8 mouse cellular contexts compared by ENCODE assay signal in the genomic region with DNA sequence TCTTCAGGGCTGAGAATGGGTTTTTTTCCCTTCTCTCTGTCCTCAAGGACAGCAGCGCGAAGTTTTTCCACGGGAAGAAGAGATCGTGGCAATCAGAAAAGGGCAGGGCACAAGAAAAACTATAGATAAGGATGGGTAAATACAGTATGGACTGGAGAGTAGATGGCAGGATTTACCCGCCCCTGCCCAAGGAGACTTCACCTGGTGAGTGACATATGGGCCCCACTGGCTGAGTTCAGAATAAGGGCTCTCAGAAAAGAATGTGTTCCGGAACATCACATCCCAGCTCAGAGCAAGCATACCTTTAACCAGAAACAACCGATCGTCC. TPM values are rescaled to one million over a fixed set of nuclear protein-coding genes. Genes with fewer than 3 reads are reported as not detected.
A peak's percentile ranks its signal among the peaks of the same experiment; 100 is the strongest.
DNase-seq lines count a peak whose midpoint lies in the region; ATAC-seq and TF ChIP-seq lines count a peak whose summit lies in the region.

No protein-coding gene starts in this region.

- H3K4me2 ChIP-seq in forebrain, embryonic 16.5 days (ENCODE audit: low read length) = peak overlapping the region; percentile 92

- H3K4me1 ChIP-seq in heart, adult 2 months (ENCODE audit: control insufficient read depth, insufficient read depth, low read length) = peaks cover 1% of the 10 kb centered on the region
- peaks cover 17% of the 10 kb centered on the region for H3K4me1 ChIP-seq in E14TG2a.4 (replicated peaks; ENCODE audit: low read depth, low read length)
- H3K4me1 ChIP-seq in forebrain, embryonic 16.5 days (replicated peaks; ENCODE audit: control insufficient read depth, insufficient read depth, low read length) = peaks cover 18% of the 10 kb centered on the region

- no peak; the same call in 1 of the 2 replicates for ATAC-seq in forebrain, embryonic 16.5 days

- peak overlapping the region; percentile 81 for H3K9ac ChIP-seq in heart, adult 2 months (ENCODE audit: low read depth, low read length)
- H3K9ac ChIP-seq in forebrain, embryonic 16.5 days (replicated peaks; ENCODE audit: low read depth, low read length) = peak overlapping the region; percentile 86

- TF ChIP-seq POLR2A in heart, adult 2 months (IDR thresholded peaks at IDR 0.05; ENCODE audit: insufficient read depth, low read depth, low read length) = no peak

- H3K4me3 ChIP-seq in heart, adult 2 months = peak overlapping the region; percentile 70
- H3K4me3 ChIP-seq in E14TG2a.4 (replicated peaks; ENCODE audit: low read length) (peak overlapping the region; percentile 87), macrophage (ENCODE audit: inconsistent target) (peak overlapping the region; percentile 76)
- H3K4me3 ChIP-seq in forebrain, embryonic 16.5 days (replicated peaks; ENCODE audit: low read length) = peak overlapping the region; percentile 83

- under 1% methylated on average over 8 of the region's 8 CpGs for WGBS in heart, adult 2 months
- WGBS in forebrain, embryonic 16.5 days = 0% methylated on average over 8 of the region's 8 CpGs
- WGBS in macrophage (ENCODE audit: missing documents) = 0% methylated on average over 8 of the region's 8 CpGs

- intact Hi-C loops in heart, adult 2 months (cut with DNase I) = loop anchor here (1.0 to 5.0 kb wide), 5 partner anchors 51 to 451 kb away; no protein-coding TSS in a partner anchor

- H3K27ac ChIP-seq in heart, adult 2 months = peak overlapping the region; percentile 85
- peak overlapping the region; percentile 81 for H3K27ac ChIP-seq in forebrain, embryonic 16.5 days (ENCODE audit: low read length)
- H3K27ac ChIP-seq in macrophage = peak overlapping the region; percentile 93

- no peak for TF ChIP-seq CTCF in heart, adult 2 months (IDR thresholded peaks at IDR 0.05)
- TF ChIP-seq CTCF in E14TG2a.4 (conservative IDR thresholded peaks at IDR 0.05; ENCODE audit: low read length) = no peak

- H3K79me2 ChIP-seq in heart, adult 2 months (replicated peaks; ENCODE audit: control insufficient read depth, insufficient read depth, low read length) = no peaks in the 10 kb centered on the region; the same call in 1 of the 2 replicates
- peaks cover 52% of the 10 kb centered on the region for H3K79me2 ChIP-seq in macrophage (ENCODE audit: inconsistent target)

- TF ChIP-seq EP300 in heart, adult 2 months (IDR thresholded peaks at IDR 0.05; ENCODE audit: insufficient read depth, low read depth, low read length) = no peak

- H3K27me3 ChIP-seq in heart, adult 2 months (ENCODE audit: control insufficient read depth, insufficient read depth, low read length) = no peaks in the 10 kb centered on the region
- 0 out of 2 replicates have a peak, but pooled peaks cover 3% of the 10 kb centered on the region for H3K27me3 ChIP-seq in E14TG2a.4 (ENCODE audit: insufficient read depth, low read length)
- no peaks in the 10 kb centered on the region for H3K27me3 ChIP-seq in forebrain, embryonic 16.5 days (replicated peaks; ENCODE audit: control insufficient read depth, insufficient read depth, low read length)

- DNase-seq in heart, adult 2 months = no peak
- DNase-seq in heart, adult 18-20 months = no peak
- no peak for DNase-seq in adrenal gland, postnatal 14 days
- DNase-seq in embryo, embryonic 9.5 days (ENCODE audit: extremely low spot score) = no peak
- no peak for DNase-seq in spleen, postnatal 14 days (ENCODE audit: low spot score in 2 of 2)

- peaks cover 12% of the 10 kb centered on the region for H3K36me3 ChIP-seq in heart, adult 2 months (ENCODE audit: control insufficient read depth, insufficient read depth, low read length)
- H3K36me3 ChIP-seq in E14TG2a.4 (ENCODE audit: insufficient read depth, low read length) (peaks cover 31% of the 10 kb centered on the region), macrophage (ENCODE audit: inconsistent target) (no peaks in the 10 kb centered on the region)
- H3K36me3 ChIP-seq in forebrain, embryonic 16.5 days (ENCODE audit: control insufficient read depth, insufficient read depth) = no peaks in the 10 kb centered on the region

- no peaks in the 10 kb centered on the region; the same call in 1 of the 2 replicates for H3K9me3 ChIP-seq in E14TG2a.4 (ENCODE audit: low read length)
- no peaks in the 10 kb centered on the region for H3K9me3 ChIP-seq in forebrain, embryonic 16.5 days (ENCODE audit: control insufficient read depth, low read length)

RNA-seq across cellular contexts. Expression of gene Tmem242, which starts 0.3 kb away (rescaled TPM):
- total RNA-seq in heart, adult 2 months (2021) = 100 to 1,000 TPM; 146 to 155 TPM
- polyA plus RNA-seq in heart, adult 2 months (2012; rRNA removed) = 17.6 and 32.1 TPM in 2 replicates
- total RNA-seq in heart, adult 18-20 months (2021) = 100 to 1,000 TPM; 172 to 185 TPM
- polyA plus RNA-seq in forebrain, embryonic 16.5 days (2015; fragmentation: Nextera tagmentation; extraction: Ambion mirVana) = 93.1 and 97.6 TPM in 2 replicates
- total RNA-seq in macrophage (2018; cell fraction: chromatin; rRNA removed) = 10 to 100 TPM in 24 of 26 experiments, 1 to 10 TPM in 2; 6.7 to 53.6 (median 25.2) TPM
- total RNA-seq in macrophage (2018; cell fraction: cytosol; rRNA removed) = 100 to 1,000 TPM in 23 of 26 experiments, 10 to 100 TPM in 3; 86.3 to 153 (median 116) TPM
- total RNA-seq in macrophage (2018; cell fraction: nucleus; rRNA removed) = 10 to 100 TPM; 13.8 to 55.2 (median 32.8) TPM
- 86.0 to 110 TPM (median 99.2 TPM) in 3 replicates for polyA plus RNA-seq in macrophage (2018)
- 121 and 126 TPM in 2 replicates for total RNA-seq in adrenal gland, postnatal 14 days (2021)

RNA-seq across cellular contexts. Expression of gene Ldhal6b, which starts 21.2 kb away (rescaled TPM):
- under 1 TPM; 0.21 to 0.36 TPM for total RNA-seq in heart, adult 2 months (2021)
- polyA plus RNA-seq in heart, adult 2 months (2012; rRNA removed) = 0.26 and 0.49 TPM in 2 replicates
- under 1 TPM; 0.25 to 0.46 TPM for total RNA-seq in heart, adult 18-20 months (2021)
- polyA plus RNA-seq in forebrain, embryonic 16.5 days (2015; fragmentation: Nextera tagmentation; extraction: Ambion mirVana) = not detected in 2 replicates
- 10 to 100 TPM in 12 of 26 experiments, 1 to 10 TPM in 14; 1.8 to 20.0 (median 9.7) TPM for total RNA-seq in macrophage (2018; cell fraction: chromatin; rRNA removed)
- total RNA-seq in macrophage (2018; cell fraction: cytosol; rRNA removed) = under 1 TPM in 8 of 26 experiments, not detected in 18; 0.05 to 0.82 (median 0.29) TPM
- total RNA-seq in macrophage (2018; cell fraction: nucleus; rRNA removed) = 10 to 100 TPM in 2 of 26 experiments, 1 to 10 TPM in 23, under 1 TPM in 1; 0.96 to 13.5 (median 3.5) TPM
- 0.16 to 0.23 TPM in 2 of 3 replicates, not detected in the other for polyA plus RNA-seq in macrophage (2018)
- 1.1 and 1.5 TPM in 2 replicates for total RNA-seq in adrenal gland, postnatal 14 days (2021)

RNA-seq across cellular contexts. Expression of gene Zdhhc14, which starts 52.6 kb away (rescaled TPM):
- total RNA-seq in heart, adult 2 months (2021) = 1 to 10 TPM; 4.4 to 5.4 TPM
- polyA plus RNA-seq in heart, adult 2 months (2012; rRNA removed) = 1.5 and 1.9 TPM in 2 replicates
- total RNA-seq in heart, adult 18-20 months (2021) = 1 to 10 TPM; 4.5 to 5.7 TPM
- polyA plus RNA-seq in forebrain, embryonic 16.5 days (2015; fragmentation: Nextera tagmentation; extraction: Ambion mirVana) = 6.6 and 8.1 TPM in 2 replicates
- 100 to 1,000 TPM in 12 of 26 experiments, 10 to 100 TPM in 14; 22.4 to 161 (median 75.9) TPM for total RNA-seq in macrophage (2018; cell fraction: chromatin; rRNA removed)
- 10 to 100 TPM; 11.3 to 53.2 (median 29.3) TPM for total RNA-seq in macrophage (2018; cell fraction: cytosol; rRNA removed)
- total RNA-seq in macrophage (2018; cell fraction: nucleus; rRNA removed) = 100 to 1,000 TPM in 11 of 26 experiments, 10 to 100 TPM in 15; 17.2 to 226 (median 59.0) TPM
- 22.9 to 52.7 TPM (median 43.5 TPM) in 3 replicates for polyA plus RNA-seq in macrophage (2018)
- total RNA-seq in adrenal gland, postnatal 14 days (2021) = 6.5 and 7.0 TPM in 2 replicates
